Mouse (Mus musculus) gastrocnemius, adult 2 months (tissue): Measurements from ENCODE around the gene Slc24a1. TPM values are rescaled to one million over a fixed set of nuclear protein-coding genes. Genes with fewer than 3 reads are reported as not detected.
"Not testable (repeated sequence)": the region's sequence is repeated elsewhere in the genome, so short reads cannot be mapped to it uniquely, and the experiment has no call there.

Experiments
- DNase-seq: peaks from one replicate; pipeline ENCODE4 v3.0.0; 2022
- H3K27ac ChIP-seq: fragments of 200-600 bp; 2 replicates; pipeline ENCODE4 v1.8.1; 2022; ENCODE audit warnings: mild to moderate bottlenecking
- H3K4me3 ChIP-seq: fragments of 200-600 bp; 2 replicates; pipeline ENCODE4 v1.8.1; 2022; ENCODE audit warnings: mild to moderate bottlenecking, moderate library complexity
- CTCF ChIP-seq: fragments of 200-600 bp; IDR thresholded peaks from 2 replicates; pipeline ENCODE4 v1.8.1; 2022; ENCODE audit warnings: antibody characterized with exemption, mild to moderate bottlenecking, moderate library complexity
- intact Hi-C: fragments of 180-260 bp; cut with DNase I; formaldehyde crosslinking; loops from one replicate; pipeline ENCODE4 v1.15.1; 2025
- long read RNA-seq, 2 experiments: library from polyadenylated mRNA; stranded (forward); transcript quantifications; one replicate each; pipeline ENCODE4 v2.0.0; 2021
- total RNA-seq, 2 experiments: library from RNA; stranded (reverse); gene quantifications; 2 replicates each; pipeline ENCODE4 v1.2.3; 2021

Gene Slc24a1
- total RNA-seq: not detected
- long read RNA-seq, experiment 1: 0 reads
- long read RNA-seq, experiment 2: 0 reads

- intact Hi-C loops: loop anchor here (5.0 kb wide), 1 partner anchor 174 kb away; no protein-coding TSS in a partner anchor
- H3K4me3 ChIP-seq: no peak within 1 kb of the TSS
- no peak for DNase-seq
- no peak within 1 kb of the TSS for H3K27ac ChIP-seq
- no peak for TF ChIP-seq CTCF
Measured at GRCm38 (mm10) chr9:64951161-64951657, at the start of gene Slc24a1. Gene Slc24a1, minus strand, starts transcription at chr9:64951607.

GRCm38 (mm10) chr9:64995464-64995863 is 44.1 kb upstream of the Slc24a1 start:
- DNase-seq, intact Hi-C loops, H3K27ac ChIP-seq, H3K4me3 ChIP-seq: not testable (repeated sequence)
- TF ChIP-seq CTCF: peak; percentile 38

- intact Hi-C loops: no loop called here
- Histone ChIP-seq H3K4me3 (no peak overlapping the region), H3K27ac (no peak overlapping the region)
- TF ChIP-seq CTCF: no peak
- no peak for DNase-seq
Measured at GRCm38 (mm10) chr9:64990291-64990690, 38.9 kb upstream of the Slc24a1 start.

- no peak for TF ChIP-seq CTCF
- no peak overlapping the region for H3K27ac ChIP-seq
- DNase-seq: no peak
- H3K4me3 ChIP-seq: no peak overlapping the region
- intact Hi-C loops: no loop called here
Measured at GRCm38 (mm10) chr9:64988443-64988842, 37.0 kb upstream of the Slc24a1 start.

- Histone ChIP-seq H3K27ac (no peak overlapping the region), H3K4me3 (no peak overlapping the region)
- intact Hi-C loops: no loop called here
- DNase-seq: no peak
- no peak for TF ChIP-seq CTCF
Measured at GRCm38 (mm10) chr9:64987651-64988050, 36.2 kb upstream of the Slc24a1 start.

- intact Hi-C loops: no loop called here
- Histone ChIP-seq H3K27ac (no peak overlapping the region), H3K4me3 (no peak overlapping the region)
- DNase-seq: no peak
- no peak for TF ChIP-seq CTCF
Measured at GRCm38 (mm10) chr9:64985807-64986206, 34.4 kb upstream of the Slc24a1 start.

GRCm38 (mm10) chr9:64985037-64985794 is 33.8 kb upstream of the Slc24a1 start:
- no peak overlapping the region for H3K27ac ChIP-seq
- intact Hi-C loops: no loop called here
- no peak for DNase-seq
- TF ChIP-seq CTCF: no peak
- no peak overlapping the region for H3K4me3 ChIP-seq

GRCm38 (mm10) chr9:64981904-64982303 is 30.5 kb upstream of the Slc24a1 start:
- Histone ChIP-seq H3K4me3 (no peak overlapping the region), H3K27ac (no peak overlapping the region)
- no peak for TF ChIP-seq CTCF
- intact Hi-C loops: no loop called here
- no peak for DNase-seq

GRCm38 (mm10) chr9:64980548-64980947 is 29.1 kb upstream of the Slc24a1 start:
- H3K27ac ChIP-seq: no peak overlapping the region
- no peak for TF ChIP-seq CTCF
- intact Hi-C loops: no loop called here
- no peak for DNase-seq
- H3K4me3 ChIP-seq: no peak overlapping the region

- Histone ChIP-seq H3K4me3 (peak overlapping the region; percentile 74), H3K27ac (peak overlapping the region; percentile 96)
- intact Hi-C loops: loop anchor here (5.0 kb wide), 1 partner anchor 59 kb away; no protein-coding TSS in a partner anchor
- no peak for TF ChIP-seq CTCF
- DNase-seq: no peak
Measured at GRCm38 (mm10) chr9:64960978-64961320, 9.5 kb upstream of the Slc24a1 start.

- DNase-seq: peak; percentile 96
- peak within 1 kb of the TSS; percentile 96 for H3K27ac ChIP-seq
- peak; percentile 95 for TF ChIP-seq CTCF
- intact Hi-C loops: loop anchor here (5.0 kb wide), 1 partner anchor 58 kb away; no protein-coding TSS in a partner anchor
- H3K4me3 ChIP-seq: peak within 1 kb of the TSS; percentile 74
Measured at GRCm38 (mm10) chr9:64960117-64960977, 8.9 kb upstream of the Slc24a1 start, which contains the start of gene Ints14. Gene Ints14, plus strand, starts transcription at chr9:64960905.

GRCm38 (mm10) chr9:64957276-64957675 is 5.9 kb upstream of the Slc24a1 start:
- DNase-seq: no peak
- no peak overlapping the region for H3K4me3 ChIP-seq
- TF ChIP-seq CTCF: no peak
- no peak overlapping the region for H3K27ac ChIP-seq
- intact Hi-C loops: no loop called here

GRCm38 (mm10) chr9:64956337-64956736 is 4.9 kb upstream of the Slc24a1 start:
- Histone ChIP-seq H3K4me3 (peak overlapping the region; percentile 58), H3K27ac (peak overlapping the region; percentile 28; the same call in 1 of the 2 replicates)
- DNase-seq: no peak
- no peak for TF ChIP-seq CTCF
- intact Hi-C loops: no loop called here
